Mouse (Mus musculus) heart, embryonic 12.5 days (tissue): ENCODE results near the gene Gm10135. TPM values are rescaled to one million over a fixed set of nuclear protein-coding genes. Genes with fewer than 3 reads are reported as not detected.
"Not testable (repeated sequence)": the region's sequence is repeated elsewhere in the genome, so short reads cannot be mapped to it uniquely, and the experiment has no call there.

Experiments used
- ATAC-seq: fragments of 200-750 bp; cut with Nextera tagmentation; 2 replicates; pipeline ENCODE4 v1.8.0; 2017; ENCODE audit warnings: moderate TSS enrichment, moderate library complexity; ENCODE audit not compliant: insufficient number of reproducible peaks, low FRiP score
- H3K27ac ChIP-seq: fragments of 300-500 bp; sonication (generic); 2 replicates; pipeline ENCODE4 v1.5.1; 2016; ENCODE audit warnings: mild to moderate bottlenecking, moderate library complexity; ENCODE audit not compliant: poor library complexity, severe bottlenecking
- H3K27me3 ChIP-seq: fragments of 300-500 bp; sonication (generic); replicated peaks from 2 replicates; pipeline ENCODE4 v1.6.1; 2016; ENCODE audit warnings: mild to moderate bottlenecking, moderate library complexity
- H3K36me3 ChIP-seq: fragments of 300-500 bp; sonication (generic); 2 replicates; pipeline ENCODE4 v1.6.1; 2016; ENCODE audit warnings: mild to moderate bottlenecking, moderate library complexity
- H3K4me1 ChIP-seq: fragments of 300-500 bp; sonication (generic); replicated peaks from 2 replicates; pipeline ENCODE4 v1.6.1; 2016; ENCODE audit warnings: mild to moderate bottlenecking
- H3K4me2 ChIP-seq: fragments of 300-500 bp; sonication (generic); 2 replicates; pipeline ENCODE4 v1.6.1; 2016; ENCODE audit warnings: mild to moderate bottlenecking, moderate library complexity
- H3K4me3 ChIP-seq: fragments of 300-500 bp; sonication (generic); 2 replicates; pipeline ENCODE4 v1.5.1; 2016; ENCODE audit warnings: mild to moderate bottlenecking
- H3K9ac ChIP-seq: fragments of 300-500 bp; sonication (generic); 2 replicates; pipeline ENCODE4 v1.6.1; 2016; ENCODE audit warnings: mild to moderate bottlenecking, moderate library complexity
- H3K9me3 ChIP-seq: fragments of 300-500 bp; sonication (generic); replicated peaks from 2 replicates; pipeline ENCODE4 v1.6.1; 2016; ENCODE audit warnings: mild to moderate bottlenecking, moderate library complexity
- WGBS: fragments of 180-500 bp; shearing (Covaris S2); methylation state at CpG from one replicate; pipeline ENCODE4 v1.1.7; 2016; 5-methylcytosine and 5-hydroxymethylcytosine counted together
- polyA plus RNA-seq: library from polyadenylated mRNA; unstranded; fragments of >200 nt; fragmentation: Nextera tagmentation; extraction: Ambion mirVana; gene quantifications from 2 replicates; pipeline ENCODE4 v1.2.1, GENCODE M21; 2016

The Gm10135 gene
- polyA plus RNA-seq, 1 experiment from 2014 or later: not detected

GRCm38 (mm10) chr5:72960096-72960495 is 14.4 kb downstream of the Gm10135 start:
- Histone ChIP-seq H3K4me2 (no peak overlapping the region), H3K4me3 (no peak overlapping the region), H3K4me1 (no peaks in the 10 kb centered on the region), H3K27ac (no peak overlapping the region), H3K9ac (no peak overlapping the region), H3K36me3 (peaks cover 33% of the 10 kb centered on the region), H3K27me3 (no peaks in the 10 kb centered on the region), H3K9me3 (no peaks in the 10 kb centered on the region)
- 79% methylated on average over 6 of the region's 6 CpGs for WGBS
- no peak for ATAC-seq

- Histone ChIP-seq H3K4me3 (no peak overlapping the region), H3K27ac (no peak overlapping the region), H3K9me3 (no peaks in the 10 kb centered on the region), H3K4me1 (no peaks in the 10 kb centered on the region), H3K9ac (no peak overlapping the region), H3K27me3 (no peaks in the 10 kb centered on the region), H3K4me2 (no peak overlapping the region), H3K36me3 (peaks cover 22% of the 10 kb centered on the region)
- WGBS: 88% methylated on average over 17 of the region's 17 CpGs
- no peak for ATAC-seq
Measured at GRCm38 (mm10) chr5:72957281-72957680, 17.2 kb downstream of the Gm10135 start.

GRCm38 (mm10) chr5:72953996-72954604 is 20.4 kb downstream of the Gm10135 start:
- WGBS: 77% methylated on average over 3 of the region's 3 CpGs
- Histone ChIP-seq H3K36me3 (peaks cover 24% of the 10 kb centered on the region), H3K27me3 (no peaks in the 10 kb centered on the region), H3K4me2 (no peak overlapping the region), H3K4me3 (no peak overlapping the region), H3K27ac (no peak overlapping the region), H3K4me1 (0 out of 2 replicates have a peak, but pooled peaks cover 3% of the 10 kb centered on the region), H3K9me3 (no peaks in the 10 kb centered on the region), H3K9ac (no peak overlapping the region)
- ATAC-seq: no peak

- no peak overlapping the region for H3K9ac ChIP-seq
- no peak overlapping the region for H3K4me2 ChIP-seq
- H3K36me3 ChIP-seq: peaks cover 20% of the 10 kb centered on the region
- H3K4me3 ChIP-seq: no peak overlapping the region
- WGBS: 85% methylated on average over 2 of the region's 2 CpGs
- H3K27ac ChIP-seq: no peak overlapping the region
- no peaks in the 10 kb centered on the region for H3K9me3 ChIP-seq
- H3K4me1 ChIP-seq: 0 out of 2 replicates have a peak, but pooled peaks cover 3% of the 10 kb centered on the region
- no peaks in the 10 kb centered on the region for H3K27me3 ChIP-seq
- no peak for ATAC-seq
Measured at GRCm38 (mm10) chr5:72950252-72950651, 24.2 kb downstream of the Gm10135 start.

GRCm38 (mm10) chr5:72948136-72948535 is 26.4 kb downstream of the Gm10135 start:
- WGBS: 76% methylated on average over 1 of the region's 1 CpGs
- no peaks in the 10 kb centered on the region for H3K27me3 ChIP-seq
- H3K4me3 ChIP-seq: no peak overlapping the region
- H3K27ac ChIP-seq: no peak overlapping the region
- 0 out of 2 replicates have a peak, but pooled peaks cover 3% of the 10 kb centered on the region for H3K4me1 ChIP-seq
- no peak for ATAC-seq
- peaks cover 20% of the 10 kb centered on the region for H3K36me3 ChIP-seq
- no peaks in the 10 kb centered on the region for H3K9me3 ChIP-seq
- H3K4me2 ChIP-seq: no peak overlapping the region
- no peak overlapping the region for H3K9ac ChIP-seq

GRCm38 (mm10) chr5:72940906-72941432 is 33.5 kb downstream of the Gm10135 start:
- H3K4me2 ChIP-seq: no peak overlapping the region
- no peaks in the 10 kb centered on the region for H3K27me3 ChIP-seq
- no peak overlapping the region for H3K9ac ChIP-seq
- H3K4me3 ChIP-seq: no peak overlapping the region
- no peak overlapping the region for H3K27ac ChIP-seq
- 88% methylated on average over 5 of the region's 5 CpGs for WGBS
- ATAC-seq: no peak
- peaks cover 3% of the 10 kb centered on the region; the same call in 1 of the 2 replicates for H3K4me1 ChIP-seq
- peaks cover 16% of the 10 kb centered on the region for H3K36me3 ChIP-seq
- no peaks in the 10 kb centered on the region for H3K9me3 ChIP-seq

GRCm38 (mm10) chr5:72939311-72939710 is 35.2 kb downstream of the Gm10135 start:
- H3K4me1 ChIP-seq: peaks cover 3% of the 10 kb centered on the region; the same call in 1 of the 2 replicates
- H3K9ac ChIP-seq: no peak overlapping the region
- peaks cover 16% of the 10 kb centered on the region for H3K36me3 ChIP-seq
- 96% methylated on average over 2 of the region's 2 CpGs for WGBS
- no peak overlapping the region for H3K4me2 ChIP-seq
- no peaks in the 10 kb centered on the region for H3K27me3 ChIP-seq
- H3K9me3 ChIP-seq: no peaks in the 10 kb centered on the region
- H3K4me3 ChIP-seq: no peak overlapping the region
- no peak for ATAC-seq
- H3K27ac ChIP-seq: no peak overlapping the region

GRCm38 (mm10) chr5:72938421-72938820 is 36.1 kb downstream of the Gm10135 start:
- H3K27ac ChIP-seq, H3K4me2 ChIP-seq, ATAC-seq, H3K9ac ChIP-seq, H3K4me1 ChIP-seq, H3K4me3 ChIP-seq, H3K27me3 ChIP-seq, H3K9me3 ChIP-seq: not testable (repeated sequence)
- H3K36me3 ChIP-seq: peaks cover 18% of the 10 kb centered on the region
- 86% methylated on average over 3 of the region's 3 CpGs for WGBS

- Histone ChIP-seq H3K27ac (no peak overlapping the region), H3K9me3 (no peaks in the 10 kb centered on the region), H3K9ac (no peak overlapping the region), H3K4me1 (peaks cover 14% of the 10 kb centered on the region; the same call in 1 of the 2 replicates), H3K4me3 (no peak overlapping the region), H3K36me3 (0 out of 2 replicates have a peak, but pooled peaks cover 9% of the 10 kb centered on the region), H3K27me3 (no peaks in the 10 kb centered on the region), H3K4me2 (no peak overlapping the region)
- WGBS: 90% methylated on average over 17 of the region's 17 CpGs
- ATAC-seq: no peak
Measured at GRCm38 (mm10) chr5:72933026-72933675, 41.4 kb downstream of the Gm10135 start.

GRCm38 (mm10) chr5:72927074-72927473 is 47.4 kb downstream of the Gm10135 start:
- H3K4me2 ChIP-seq: no peak overlapping the region
- H3K27me3 ChIP-seq: no peaks in the 10 kb centered on the region
- H3K9me3 ChIP-seq: no peaks in the 10 kb centered on the region
- no peak overlapping the region for H3K9ac ChIP-seq
- no peak for ATAC-seq
- no peak overlapping the region for H3K4me3 ChIP-seq
- no peak overlapping the region for H3K27ac ChIP-seq
- peaks cover 48% of the 10 kb centered on the region for H3K4me1 ChIP-seq
- H3K36me3 ChIP-seq: 0 out of 2 replicates have a peak, but pooled peaks cover 5% of the 10 kb centered on the region

GRCm38 (mm10) chr5:72922796-72923195 is 51.7 kb downstream of the Gm10135 start:
- no peaks in the 10 kb centered on the region for H3K36me3 ChIP-seq
- no peak overlapping the region for H3K9ac ChIP-seq
- H3K27ac ChIP-seq: no peak overlapping the region
- WGBS: 87% methylated on average over 3 of the region's 3 CpGs
- H3K4me3 ChIP-seq: no peak overlapping the region
- no peak overlapping the region for H3K4me2 ChIP-seq
- peaks cover 52% of the 10 kb centered on the region for H3K4me1 ChIP-seq
- ATAC-seq: no peak
- H3K9me3 ChIP-seq: no peaks in the 10 kb centered on the region
- H3K27me3 ChIP-seq: no peaks in the 10 kb centered on the region
